Mouse (Mus musculus) liver, postnatal 0 days (tissue): ENCODE measurements at regions not wholly inside any gene's neighbourhood (a gene's known extent, or its start where the extent isn't known, plus 50 kb on each side); places are given as distances from the start of the nearest gene placed in this dataset.

Experiments
- CTCF ChIP-seq: sonication (generic); IDR thresholded peaks from 2 replicates; pipeline ENCODE4 v1.5.1; 2016; ENCODE audit warnings: antibody characterized with exemption, low read depth
- EP300 ChIP-seq: IDR thresholded peaks from 2 replicates; pipeline ENCODE4 v1.6.1; 2016; ENCODE audit warnings: antibody characterized with exemption, low read depth, mild to moderate bottlenecking

DNA sequence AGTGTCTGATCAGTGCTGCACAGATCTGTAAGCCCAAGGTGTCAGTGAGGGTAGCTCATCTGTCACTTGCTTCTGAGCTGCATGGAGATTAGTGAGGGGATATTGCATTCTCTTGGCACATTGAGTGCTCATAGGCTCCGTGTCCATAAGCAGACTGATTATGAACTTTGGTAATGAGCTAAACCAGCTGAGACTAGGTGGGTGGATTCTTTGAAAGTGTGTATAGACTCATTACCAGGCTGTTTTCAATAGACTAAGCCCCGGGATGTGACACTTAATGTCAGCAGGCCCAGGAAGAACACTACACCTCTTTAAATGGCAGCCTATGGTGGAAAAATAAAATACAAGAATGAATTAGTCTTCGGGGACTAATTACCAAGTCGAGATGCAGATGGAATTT is 354.9 kb upstream of the Frg1 start:
- TF ChIP-seq CTCF, result no peak
- no peak for TF ChIP-seq EP300
